Mouse (Mus musculus) neural tube, embryonic 15.5 days (tissue): ENCODE measurements around the gene Olfr323. TPM values are rescaled to one million over a fixed set of nuclear protein-coding genes. Genes with fewer than 3 reads are reported as not detected.

ENCODE experiments used
- ATAC-seq: fragments of 200-750 bp; cut with Nextera tagmentation; 2 replicates; pipeline ENCODE4 v1.8.0; 2017; ENCODE audit warnings: mild to moderate bottlenecking, moderate TSS enrichment, moderate library complexity; ENCODE audit not compliant: low FRiP score
- H3K27ac ChIP-seq: fragments of 300-500 bp; sonication (generic); replicated peaks from 2 replicates; pipeline ENCODE4 v1.5.1; 2015; ENCODE audit warnings: mild to moderate bottlenecking, inconsistent platforms
- H3K27me3 ChIP-seq: fragments of 300-500 bp; sonication (generic); replicated peaks from 2 replicates; pipeline ENCODE4 v1.6.1; 2015; ENCODE audit warnings: inconsistent platforms
- H3K36me3 ChIP-seq: fragments of 300-500 bp; sonication (generic); 2 replicates; pipeline ENCODE4 v1.6.1; 2015; ENCODE audit warnings: inconsistent platforms
- H3K4me1 ChIP-seq: fragments of 300-500 bp; sonication (generic); 2 replicates; pipeline ENCODE4 v1.6.1; 2015; ENCODE audit warnings: inconsistent platforms
- H3K4me2 ChIP-seq: fragments of 300-500 bp; sonication (generic); 2 replicates; pipeline ENCODE4 v1.6.1; 2015; ENCODE audit warnings: inconsistent platforms, mild to moderate bottlenecking, moderate library complexity
- H3K4me3 ChIP-seq: fragments of 300-500 bp; sonication (generic); replicated peaks from 2 replicates; pipeline ENCODE4 v1.5.1; 2015; ENCODE audit warnings: mild to moderate bottlenecking, inconsistent platforms
- H3K9ac ChIP-seq: fragments of 300-500 bp; sonication (generic); replicated peaks from 2 replicates; pipeline ENCODE4 v1.6.1; 2015; ENCODE audit warnings: mild to moderate bottlenecking, inconsistent platforms
- H3K9me3 ChIP-seq: fragments of 300-500 bp; sonication (generic); replicated peaks from 2 replicates; pipeline ENCODE4 v1.6.1; 2016; ENCODE audit warnings: inconsistent platforms
- WGBS: fragments of 180-500 bp; shearing (Covaris S2); methylation state at CpG from one replicate; pipeline ENCODE4 v1.1.7; 2015; ENCODE audit warnings: mixed read lengths; 5-methylcytosine and 5-hydroxymethylcytosine counted together
- polyA plus RNA-seq: library from polyadenylated mRNA; unstranded; fragments of >200 nt; fragmentation: Nextera tagmentation; extraction: Ambion mirVana; gene quantifications from 2 replicates; pipeline ENCODE4 v1.2.1, GENCODE M21; 2015

The Olfr323 gene
- polyA plus RNA-seq, result not detected in 2 replicates

GRCm38 (mm10) chr11:58630401-58630800 is at the start of gene Olfr323:
Gene Olfr323 (minus strand): TSS chr11:58630501.
- no peak within 1 kb of the TSS for H3K4me3 ChIP-seq
- no peak for ATAC-seq
- no peaks in the 10 kb centered on the region for H3K27me3 ChIP-seq
- H3K4me2 ChIP-seq, result no peak within 1 kb of the TSS
- no peaks in the 10 kb centered on the region for H3K4me1 ChIP-seq
- no peak within 1 kb of the TSS for H3K9ac ChIP-seq
- WGBS, result 76% methylated on average over 5 of the region's 5 CpGs
- no peak within 1 kb of the TSS for H3K27ac ChIP-seq
- no peaks in the 10 kb centered on the region for H3K36me3 ChIP-seq
- H3K9me3 ChIP-seq, result no peaks in the 10 kb centered on the region

- no peak for ATAC-seq
- Histone ChIP-seq H3K4me1 (no peaks in the 10 kb centered on the region), H3K9me3 (no peaks in the 10 kb centered on the region), H3K27ac (no peak overlapping the region), H3K36me3 (no peaks in the 10 kb centered on the region), H3K9ac (no peak overlapping the region), H3K27me3 (no peaks in the 10 kb centered on the region), H3K4me2 (no peak overlapping the region), H3K4me3 (no peak overlapping the region)
- WGBS, result 61% methylated on average over 4 of the region's 4 CpGs
These were observed 41.5 kb upstream of the Olfr323 start for GRCm38 (mm10) chr11:58671825-58672224.

- H3K27ac ChIP-seq, result no peak overlapping the region
- ATAC-seq, result no peak
- H3K4me1 ChIP-seq, result no peaks in the 10 kb centered on the region
- no peak overlapping the region for H3K4me3 ChIP-seq
- no peaks in the 10 kb centered on the region for H3K27me3 ChIP-seq
- H3K9ac ChIP-seq, result no peak overlapping the region
- no peaks in the 10 kb centered on the region for H3K9me3 ChIP-seq
- no peaks in the 10 kb centered on the region for H3K36me3 ChIP-seq
- H3K4me2 ChIP-seq, result no peak overlapping the region
These were observed 39.0 kb upstream of the Olfr323 start for GRCm38 (mm10) chr11:58669252-58669651.

- no peak for ATAC-seq
- H3K36me3 ChIP-seq, result no peaks in the 10 kb centered on the region
- H3K4me2 ChIP-seq, result no peak within 1 kb of the TSS
- WGBS, result 83% methylated on average over 4 of the region's 4 CpGs
- no peaks in the 10 kb centered on the region for H3K4me1 ChIP-seq
- H3K9ac ChIP-seq, result no peak within 1 kb of the TSS
- H3K4me3 ChIP-seq, result no peak within 1 kb of the TSS
- H3K27me3 ChIP-seq, result no peaks in the 10 kb centered on the region
- no peaks in the 10 kb centered on the region for H3K9me3 ChIP-seq
- H3K27ac ChIP-seq, result no peak within 1 kb of the TSS
These were observed 28.3 kb upstream of the Olfr323 start, which contains the start of gene Olfr322 for GRCm38 (mm10) chr11:58658596-58658995. Gene Olfr322 (plus strand): TSS chr11:58658782.

GRCm38 (mm10) chr11:58655151-58655550 is 24.9 kb upstream of the Olfr323 start:
- WGBS, result 89% methylated on average over 3 of the region's 3 CpGs
- Histone ChIP-seq H3K9ac (no peak overlapping the region), H3K27ac (no peak overlapping the region), H3K4me1 (no peaks in the 10 kb centered on the region), H3K4me2 (no peak overlapping the region), H3K4me3 (no peak overlapping the region), H3K27me3 (no peaks in the 10 kb centered on the region), H3K36me3 (no peaks in the 10 kb centered on the region), H3K9me3 (no peaks in the 10 kb centered on the region)
- ATAC-seq, result no peak

GRCm38 (mm10) chr11:58643350-58643749 is 13.0 kb upstream of the Olfr323 start:
- Histone ChIP-seq H3K36me3 (no peaks in the 10 kb centered on the region), H3K27ac (no peak overlapping the region), H3K9ac (no peak overlapping the region), H3K4me3 (no peak overlapping the region), H3K9me3 (no peaks in the 10 kb centered on the region), H3K4me1 (peaks cover 12% of the 10 kb centered on the region), H3K4me2 (no peak overlapping the region), H3K27me3 (peaks cover 23% of the 10 kb centered on the region)
- ATAC-seq, result no peak
- WGBS, result 38% methylated on average over 6 of the region's 6 CpGs

GRCm38 (mm10) chr11:58641638-58642358 is 11.5 kb upstream of the Olfr323 start:
- Histone ChIP-seq H3K36me3 (no peaks in the 10 kb centered on the region), H3K9me3 (no peaks in the 10 kb centered on the region), H3K27me3 (peaks cover 26% of the 10 kb centered on the region), H3K9ac (no peak overlapping the region), H3K27ac (no peak overlapping the region), H3K4me2 (no peak overlapping the region), H3K4me3 (no peak overlapping the region), H3K4me1 (peaks cover 12% of the 10 kb centered on the region)
- 85% methylated on average over 13 of the region's 13 CpGs for WGBS
- no peak for ATAC-seq

- H3K27ac ChIP-seq, result no peak overlapping the region
- 0 out of 2 replicates have a peak overlapping the region, but pooled peaks have one; percentile 48 for H3K9ac ChIP-seq
- peaks cover 12% of the 10 kb centered on the region for H3K4me1 ChIP-seq
- H3K36me3 ChIP-seq, result no peaks in the 10 kb centered on the region
- WGBS, result 29% methylated on average over 14 of the region's 14 CpGs
- H3K9me3 ChIP-seq, result no peaks in the 10 kb centered on the region
- peak overlapping the region; percentile 97 for H3K4me2 ChIP-seq
- peaks cover 26% of the 10 kb centered on the region for H3K27me3 ChIP-seq
- ATAC-seq, result no peak
- H3K4me3 ChIP-seq, result peak overlapping the region; percentile 46
These were observed 10.8 kb upstream of the Olfr323 start for GRCm38 (mm10) chr11:58641057-58641456.

GRCm38 (mm10) chr11:58640272-58640867 is 10.1 kb upstream of the Olfr323 start, which contains the start of gene Trim58:
Gene Trim58 (plus strand): TSS chr11:58640465.
- ATAC-seq, result no peak; the same call in 1 of the 2 replicates
- WGBS, result 2% methylated on average over 34 of the region's 34 CpGs
- Histone ChIP-seq H3K4me1 (peaks cover 12% of the 10 kb centered on the region), H3K9ac (peak within 1 kb of the TSS; percentile 48), H3K4me3 (peak within 1 kb of the TSS; percentile 46), H3K36me3 (no peaks in the 10 kb centered on the region), H3K9me3 (no peaks in the 10 kb centered on the region), H3K27me3 (peaks cover 26% of the 10 kb centered on the region), H3K4me2 (peak within 1 kb of the TSS; percentile 97), H3K27ac (no peak within 1 kb of the TSS)

GRCm38 (mm10) chr11:58638176-58638701 is 7.9 kb upstream of the Olfr323 start:
- H3K4me1 ChIP-seq, result peaks cover 12% of the 10 kb centered on the region
- no peak overlapping the region for H3K9ac ChIP-seq
- peaks cover 26% of the 10 kb centered on the region for H3K27me3 ChIP-seq
- no peak for ATAC-seq
- H3K4me3 ChIP-seq, result no peak overlapping the region
- no peak overlapping the region for H3K4me2 ChIP-seq
- 73% methylated on average over 7 of the region's 7 CpGs for WGBS
- H3K36me3 ChIP-seq, result no peaks in the 10 kb centered on the region
- H3K9me3 ChIP-seq, result no peaks in the 10 kb centered on the region
- no peak overlapping the region for H3K27ac ChIP-seq

- peaks cover 20% of the 10 kb centered on the region for H3K27me3 ChIP-seq
- H3K9me3 ChIP-seq, result no peaks in the 10 kb centered on the region
- no peak overlapping the region for H3K4me3 ChIP-seq
- WGBS, result 25% methylated on average over 4 of the region's 4 CpGs
- H3K36me3 ChIP-seq, result no peaks in the 10 kb centered on the region
- no peak overlapping the region for H3K4me2 ChIP-seq
- H3K27ac ChIP-seq, result no peak overlapping the region
- no peak overlapping the region for H3K9ac ChIP-seq
- H3K4me1 ChIP-seq, result peaks cover 12% of the 10 kb centered on the region
- ATAC-seq, result no peak
These were observed 6.2 kb upstream of the Olfr323 start for GRCm38 (mm10) chr11:58636376-58636977.
